Mouse (Mus musculus) hindbrain, embryonic 11.5 days (tissue): ENCODE results near the gene Pgam1. TPM values are rescaled to one million over a fixed set of nuclear protein-coding genes. Genes with fewer than 3 reads are reported as not detected.

ENCODE experiments used
- ATAC-seq: fragments of 200-750 bp; cut with Nextera tagmentation; 2 replicates; pipeline ENCODE4 v1.8.0; 2017; ENCODE audit warnings: mild to moderate bottlenecking, moderate TSS enrichment, moderate library complexity; ENCODE audit not compliant: low FRiP score
- DNase-seq: peaks from one replicate; pipeline ENCODE4 v3.0.0-alpha.2; 2015; ENCODE audit warnings: low spot score
- H3K27ac ChIP-seq: fragments of 300-500 bp; sonication (generic); 2 replicates; pipeline ENCODE4 v1.5.1; 2014; ENCODE audit warnings: mild to moderate bottlenecking, low read depth, low read length
- H3K27me3 ChIP-seq: fragments of 300-500 bp; sonication (generic); 2 replicates; pipeline ENCODE4 v1.6.1; 2014; ENCODE audit warnings: mild to moderate bottlenecking, low read length, moderate library complexity, mixed read lengths; ENCODE audit not compliant: control insufficient read depth, insufficient read depth
- H3K36me3 ChIP-seq: fragments of 300-500 bp; sonication (generic); 2 replicates; pipeline ENCODE4 v1.6.1; 2014; ENCODE audit warnings: mild to moderate bottlenecking, low read length, moderate library complexity, mixed read lengths; ENCODE audit not compliant: control insufficient read depth, insufficient read depth
- H3K4me1 ChIP-seq: fragments of 300-500 bp; sonication (generic); replicated peaks from 2 replicates; pipeline ENCODE4 v1.6.1; 2014; ENCODE audit warnings: low read length, mixed read lengths; ENCODE audit not compliant: control insufficient read depth, insufficient read depth
- H3K4me2 ChIP-seq: fragments of 300-500 bp; sonication (generic); replicated peaks from 2 replicates; pipeline ENCODE4 v1.6.1; 2014; ENCODE audit warnings: mild to moderate bottlenecking, low read depth, low read length
- H3K4me3 ChIP-seq: fragments of 300-500 bp; sonication (generic); 2 replicates; pipeline ENCODE4 v1.5.1; 2014; ENCODE audit warnings: low read depth, low read length
- H3K9ac ChIP-seq: fragments of 300-500 bp; sonication (generic); 2 replicates; pipeline ENCODE4 v1.6.1; 2014; ENCODE audit warnings: low read depth, low read length
- H3K9me3 ChIP-seq: fragments of 300-500 bp; sonication (generic); 2 replicates; pipeline ENCODE4 v1.6.1; 2016; ENCODE audit warnings: low read length; ENCODE audit not compliant: control insufficient read depth
- WGBS: fragments of 180-500 bp; shearing (Covaris S2); extraction: QIAGEN DNeasy Blood & Tissue Kit; methylation state at CpG from one replicate; pipeline ENCODE4 v1.1.7; 2014; 5-methylcytosine and 5-hydroxymethylcytosine counted together
- polyA plus RNA-seq: library from polyadenylated mRNA; unstranded; fragments of >200 nt; fragmentation: Nextera tagmentation; extraction: Ambion mirVana; gene quantifications from 2 replicates; pipeline ENCODE4 v1.2.1, GENCODE M21; 2014

The Pgam1 gene
- polyA plus RNA-seq, 1 experiment from 2014 or later, result 767 TPM

- Histone ChIP-seq H3K36me3 (peaks cover 24% of the 10 kb centered on the region), H3K4me1 (no peaks in the 10 kb centered on the region), H3K4me3 (no peak overlapping the region), H3K27me3 (no peaks in the 10 kb centered on the region), H3K9me3 (no peaks in the 10 kb centered on the region), H3K4me2 (no peak overlapping the region), H3K27ac (no peak overlapping the region), H3K9ac (no peak overlapping the region)
- 90% methylated on average over 7 of the region's 7 CpGs for WGBS
- ATAC-seq (no peak), DNase-seq (no peak)
Measured at GRCm38 (mm10) chr19:41943841-41944240, 32.1 kb downstream of the Pgam1 start.

DNA sequence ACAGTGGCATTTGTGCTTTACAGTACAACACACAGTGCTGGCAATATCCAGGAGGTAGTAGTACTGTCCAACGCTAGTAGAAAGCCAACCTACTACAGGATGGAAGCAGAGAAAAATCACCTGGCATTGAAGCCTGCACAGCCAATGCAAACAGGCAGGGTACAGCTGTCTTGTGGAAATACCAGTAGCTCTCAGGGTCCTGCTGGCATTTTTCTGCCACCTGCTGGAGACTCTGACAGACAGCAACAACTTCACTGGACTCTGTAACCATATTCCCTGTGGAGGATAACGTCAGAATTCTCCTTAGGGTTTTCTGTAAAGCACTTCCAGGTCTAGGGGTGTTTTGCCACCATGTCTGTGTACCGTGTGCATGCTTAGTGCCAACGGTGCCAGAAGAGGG, 40.6 kb downstream of the Pgam1 start:
- H3K4me2 ChIP-seq, result no peak overlapping the region
- no peak overlapping the region for H3K9ac ChIP-seq
- H3K4me3 ChIP-seq, result no peak overlapping the region
- no peaks in the 10 kb centered on the region for H3K27me3 ChIP-seq
- DNase-seq (no peak), ATAC-seq (no peak)
- H3K4me1 ChIP-seq, result no peaks in the 10 kb centered on the region
- no peaks in the 10 kb centered on the region for H3K9me3 ChIP-seq
- WGBS, result 84% methylated on average over 4 of the region's 4 CpGs
- H3K27ac ChIP-seq, result no peak overlapping the region
- peaks cover 22% of the 10 kb centered on the region for H3K36me3 ChIP-seq

DNA sequence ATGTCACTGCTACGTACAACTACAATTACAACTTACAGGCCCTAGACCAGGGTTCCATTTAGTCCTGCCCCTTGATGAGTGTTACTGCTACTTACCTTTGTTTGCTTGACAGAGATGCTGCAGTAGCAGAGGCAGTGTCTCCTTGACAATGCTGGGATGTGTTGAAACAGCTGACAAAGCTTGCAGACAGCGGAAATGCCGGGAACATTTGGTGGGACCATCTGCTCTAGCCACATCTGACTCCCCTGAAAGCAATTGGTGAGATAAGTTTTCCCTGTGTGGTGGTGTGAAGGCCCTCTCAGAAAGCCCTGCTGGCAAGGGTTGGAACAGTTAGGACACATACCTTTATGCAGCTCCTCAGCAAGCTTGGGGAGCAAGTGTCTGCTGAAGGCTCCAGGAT, 41.9 kb downstream of the Pgam1 start:
- Histone ChIP-seq H3K4me3 (no peak overlapping the region), H3K27ac (no peak overlapping the region), H3K27me3 (no peaks in the 10 kb centered on the region), H3K4me2 (no peak overlapping the region), H3K9me3 (no peaks in the 10 kb centered on the region), H3K4me1 (no peaks in the 10 kb centered on the region), H3K36me3 (peaks cover 24% of the 10 kb centered on the region), H3K9ac (no peak overlapping the region)
- 89% methylated on average over 3 of the region's 3 CpGs for WGBS
- ATAC-seq, result no peak
- DNase-seq, result no peak

Other genes starting within 250 kb of the Pgam1 start
- gene Slit1, start 168.3 kb upstream of the Pgam1 start, polyA plus RNA-seq, result 13.8 and 22.8 TPM in 2 replicates
- 31.5 and 33.3 TPM in 2 replicates for gene Arhgap19, start 109.9 kb upstream of the Pgam1 start, polyA plus RNA-seq
- 11.2 and 14.4 TPM in 2 replicates for gene Frat1, start 82.0 kb upstream of the Pgam1 start, polyA plus RNA-seq
- 5.0 and 6.8 TPM in 2 replicates for gene Frat2, start 63.8 kb upstream of the Pgam1 start, polyA plus RNA-seq
- gene Rrp12, start 15.8 kb upstream of the Pgam1 start, polyA plus RNA-seq, result 11.5 and 13.8 TPM in 2 replicates
- gene Exosc1, start 21.5 kb downstream of the Pgam1 start, polyA plus RNA-seq, result 77.2 and 83.2 TPM in 2 replicates
- 59.0 and 59.1 TPM in 2 replicates for gene Zdhhc16, start 21.6 kb downstream of the Pgam1 start, polyA plus RNA-seq
- 32.5 and 32.6 TPM in 2 replicates for gene Mms19, start 69.2 kb downstream of the Pgam1 start, polyA plus RNA-seq
- gene Ubtd1, start 69.8 kb downstream of the Pgam1 start, polyA plus RNA-seq, result 6.5 and 7.7 TPM in 2 replicates
- gene Ankrd2, start 124.1 kb downstream of the Pgam1 start, polyA plus RNA-seq, result not detected in 2 replicates
- 0.67 and 1.1 TPM in 2 replicates for gene Hoga1, start 133.7 kb downstream of the Pgam1 start, polyA plus RNA-seq
- gene 4933411K16Rik, start 140.3 kb downstream of the Pgam1 start, polyA plus RNA-seq, result 0.11 TPM in 1 of 2 replicates, not detected in the other
- 75.1 and 76.1 TPM in 2 replicates for gene Morn4, start 174.4 kb downstream of the Pgam1 start, polyA plus RNA-seq
- gene Pi4k2a, start 178.5 kb downstream of the Pgam1 start, polyA plus RNA-seq, result 20.9 and 23.6 TPM in 2 replicates
- 11.0 and 14.1 TPM in 2 replicates for gene Avpi1, start 217.1 kb downstream of the Pgam1 start, polyA plus RNA-seq
- gene Marveld1, start 235.5 kb downstream of the Pgam1 start, polyA plus RNA-seq, result 6.4 and 6.9 TPM in 2 replicates